Mouse (Mus musculus): ENCODE measurements around the gene Gemin7.
"Not testable (repeated sequence)": the region's sequence is repeated elsewhere in the genome, so short reads cannot be mapped to it uniquely, and the experiment has no call there.

Gene Gemin7

GRCm38 (mm10) chr7:19577141-19577852 lies at the start of gene Gemin7, which contains the start of gene Zfp296:
Gemin7 (minus strand) TSS chr7:19577595.
Zfp296 (plus strand) TSS chr7:19577287.
- in situ Hi-C loops (cut with MboI; ENCODE audit: low pct_unique_long_range_greater_than_20kb in 1 of 2, low sequenced_read_pairs in 2 of 2, unreplicated experiment in 1 of 2): no loop called here

- in situ Hi-C loops (cut with MboI; ENCODE audit: low pct_unique_long_range_greater_than_20kb in 1 of 2, low sequenced_read_pairs in 2 of 2, unreplicated experiment in 1 of 2): no loop called here
These were observed 46.0 kb upstream of the Gemin7 start for GRCm38 (mm10) chr7:19623433-19623832.

GRCm38 (mm10) chr7:19622241-19622640 lies 44.8 kb upstream of the Gemin7 start:
- in situ Hi-C loops (cut with MboI; ENCODE audit: low pct_unique_long_range_greater_than_20kb in 1 of 2, low sequenced_read_pairs in 2 of 2, unreplicated experiment in 1 of 2): no loop called here

- in situ Hi-C loops (cut with MboI; ENCODE audit: low pct_unique_long_range_greater_than_20kb in 1 of 2, low sequenced_read_pairs in 2 of 2, unreplicated experiment in 1 of 2): no loop called here
These were observed 43.4 kb upstream of the Gemin7 start for GRCm38 (mm10) chr7:19620811-19621210.

- in situ Hi-C loops (cut with MboI; ENCODE audit: low pct_unique_long_range_greater_than_20kb in 1 of 2, low sequenced_read_pairs in 2 of 2, unreplicated experiment in 1 of 2): no loop called here
These were observed 41.8 kb upstream of the Gemin7 start for GRCm38 (mm10) chr7:19619004-19619801.

- in situ Hi-C loops (cut with MboI; ENCODE audit: low pct_unique_long_range_greater_than_20kb in 1 of 2, low sequenced_read_pairs in 2 of 2, unreplicated experiment in 1 of 2): no loop called here
These were observed 37.7 kb upstream of the Gemin7 start for GRCm38 (mm10) chr7:19615036-19615577.

GRCm38 (mm10) chr7:19610969-19611368 lies 33.6 kb upstream of the Gemin7 start:
- in situ Hi-C loops (cut with MboI; ENCODE audit: low pct_unique_long_range_greater_than_20kb in 1 of 2, low sequenced_read_pairs in 2 of 2, unreplicated experiment in 1 of 2): no loop called here

GRCm38 (mm10) chr7:19609641-19610332 lies 32.4 kb upstream of the Gemin7 start:
- in situ Hi-C loops (cut with MboI; ENCODE audit: low pct_unique_long_range_greater_than_20kb in 1 of 2, low sequenced_read_pairs in 2 of 2, unreplicated experiment in 1 of 2): no loop called here

GRCm38 (mm10) chr7:19607291-19607690 lies 29.9 kb upstream of the Gemin7 start:
- in situ Hi-C loops (cut with MboI; ENCODE audit: low pct_unique_long_range_greater_than_20kb in 1 of 2, low sequenced_read_pairs in 2 of 2, unreplicated experiment in 1 of 2): no loop called here

GRCm38 (mm10) chr7:19604606-19605214 lies 27.3 kb upstream of the Gemin7 start:
- in situ Hi-C loops (cut with MboI; ENCODE audit: low pct_unique_long_range_greater_than_20kb in 1 of 2, low sequenced_read_pairs in 2 of 2, unreplicated experiment in 1 of 2): not testable (repeated sequence)

- in situ Hi-C loops (cut with MboI; ENCODE audit: low pct_unique_long_range_greater_than_20kb in 1 of 2, low sequenced_read_pairs in 2 of 2, unreplicated experiment in 1 of 2): no loop called here
These were observed 26.6 kb upstream of the Gemin7 start, which contains the start of gene Clasrp for GRCm38 (mm10) chr7:19603849-19604605. Clasrp (minus strand) TSS chr7:19604486.

GRCm38 (mm10) chr7:19603055-19603454 lies 25.7 kb upstream of the Gemin7 start:
- in situ Hi-C loops (cut with MboI; ENCODE audit: low pct_unique_long_range_greater_than_20kb in 1 of 2, low sequenced_read_pairs in 2 of 2, unreplicated experiment in 1 of 2): no loop called here

- in situ Hi-C loops (cut with MboI; ENCODE audit: low pct_unique_long_range_greater_than_20kb in 1 of 2, low sequenced_read_pairs in 2 of 2, unreplicated experiment in 1 of 2): no loop called here
These were observed 23.2 kb upstream of the Gemin7 start for GRCm38 (mm10) chr7:19600562-19600961.

GRCm38 (mm10) chr7:19593061-19593730 lies 15.8 kb upstream of the Gemin7 start:
- in situ Hi-C loops (cut with MboI; ENCODE audit: low pct_unique_long_range_greater_than_20kb in 1 of 2, low sequenced_read_pairs in 2 of 2, unreplicated experiment in 1 of 2): no loop called here

- in situ Hi-C loops (cut with MboI; ENCODE audit: low pct_unique_long_range_greater_than_20kb in 1 of 2, low sequenced_read_pairs in 2 of 2, unreplicated experiment in 1 of 2): no loop called here
These were observed 12.5 kb upstream of the Gemin7 start for GRCm38 (mm10) chr7:19589917-19590316.

GRCm38 (mm10) chr7:19589207-19589606 lies 11.8 kb upstream of the Gemin7 start:
- in situ Hi-C loops (cut with MboI; ENCODE audit: low pct_unique_long_range_greater_than_20kb in 1 of 2, low sequenced_read_pairs in 2 of 2, unreplicated experiment in 1 of 2): no loop called here

GRCm38 (mm10) chr7:19586269-19586668 lies 8.9 kb upstream of the Gemin7 start:
- in situ Hi-C loops (cut with MboI; ENCODE audit: low pct_unique_long_range_greater_than_20kb in 1 of 2, low sequenced_read_pairs in 2 of 2, unreplicated experiment in 1 of 2): no loop called here
